In genomic region chr10:121770624-121771577, GRCm38 (mm10) we compare ENCODE assay signal across 7 mouse cellular contexts. TPM values are rescaled to one million over a fixed set of nuclear protein-coding genes. Genes with fewer than 3 reads are reported as not detected.
DNase-seq lines count a peak whose midpoint lies in the region; ATAC-seq and TF ChIP-seq lines count a peak whose summit lies in the region.

No protein-coding gene starts in this region.

- no peak for TF ChIP-seq EP300 in MEL (IDR thresholded peaks at IDR 0.05; ENCODE audit: low read depth in 1 of 2, low read length in 2 of 2)

- H3K79me2 ChIP-seq in MEL (ENCODE audit: control insufficient read depth, insufficient read depth, low read length, poor library complexity), result no peaks in the 10 kb centered on the region

- no peaks in the 10 kb centered on the region for H3K9me3 ChIP-seq in MEL (replicated peaks; ENCODE audit: insufficient read depth, low read length)
- H3K9me3 ChIP-seq in embryonic facial prominence, embryonic 14.5 days (ENCODE audit: control insufficient read depth, low read length), result no peaks in the 10 kb centered on the region
- H3K9me3 ChIP-seq in stomach, embryonic 14.5 days (ENCODE audit: control insufficient read depth, low read depth, low read length), result no peaks in the 10 kb centered on the region

- H3K27ac ChIP-seq in MEL (ENCODE audit: control insufficient read depth, low read depth, low read length), result no peak overlapping the region
- H3K27ac ChIP-seq in embryonic facial prominence, embryonic 14.5 days (replicated peaks; ENCODE audit: low read depth, low read length), result no peak overlapping the region
- H3K27ac ChIP-seq in stomach, embryonic 14.5 days (ENCODE audit: low read length), result no peak overlapping the region

- peak; percentile 50; the same call in 1 of the 2 replicates for ATAC-seq in embryonic facial prominence, embryonic 14.5 days (ENCODE audit: low read depth)
- ATAC-seq in stomach, embryonic 14.5 days (ENCODE audit: insufficient number of reproducible peaks, insufficient read depth, low FRiP score, low read depth), result no peak

- TF ChIP-seq RAD21 in MEL (IDR thresholded peaks at IDR 0.05; ENCODE audit: low read depth, low read length), result peak; percentile 35

- no peak for TF ChIP-seq POLR2A in MEL (IDR thresholded peaks at IDR 0.05; ENCODE audit: control insufficient read depth in 1 of 2, insufficient read depth in 1 of 2, low read depth in 1 of 2, low read length in 2 of 2, poor library complexity in 1 of 2)

- H3K36me3 ChIP-seq in MEL (ENCODE audit: control insufficient read depth in 1 of 2, insufficient read depth in 2 of 2, low read length in 2 of 2), result no peaks in the 10 kb centered on the region
- H3K36me3 ChIP-seq in embryonic facial prominence, embryonic 14.5 days (ENCODE audit: control insufficient read depth, insufficient read depth, low read length), result no peaks in the 10 kb centered on the region
- no peaks in the 10 kb centered on the region for H3K36me3 ChIP-seq in stomach, embryonic 14.5 days (ENCODE audit: control insufficient read depth, insufficient read depth, low read length)

- H3K4me2 ChIP-seq in embryonic facial prominence, embryonic 14.5 days (ENCODE audit: low read depth, low read length), result peak overlapping the region; percentile 39
- H3K4me2 ChIP-seq in stomach, embryonic 14.5 days (replicated peaks; ENCODE audit: low read depth, low read length), result peak overlapping the region; percentile 26

- H3K9ac ChIP-seq in MEL (ENCODE audit: control insufficient read depth, low read depth, low read length, poor library complexity, severe bottlenecking), result no peak overlapping the region
- H3K9ac ChIP-seq in embryonic facial prominence, embryonic 14.5 days (ENCODE audit: low read depth, low read length), result no peak overlapping the region
- H3K9ac ChIP-seq in stomach, embryonic 14.5 days (replicated peaks; ENCODE audit: low read depth, low read length), result no peak overlapping the region

- H3K27me3 ChIP-seq in MEL (ENCODE audit: control insufficient read depth in 1 of 2, insufficient read depth in 2 of 2, low read length in 2 of 2), result no peaks in the 10 kb centered on the region
- H3K27me3 ChIP-seq in embryonic facial prominence, embryonic 14.5 days (replicated peaks; ENCODE audit: control insufficient read depth, insufficient read depth, low read length), result no peaks in the 10 kb centered on the region
- no peaks in the 10 kb centered on the region for H3K27me3 ChIP-seq in stomach, embryonic 14.5 days (ENCODE audit: control insufficient read depth, insufficient read depth, low read length)

- peak; percentile 70 for DNase-seq in CD4-positive, CD25-positive, alpha-beta regulatory T cell, adult 2 months (ENCODE audit: low read depth, low spot score)
- no peak for DNase-seq in MEL (ENCODE audit: low read depth, low spot score)
- peak; percentile 48 for DNase-seq in embryonic facial prominence, embryonic 14.5 days (ENCODE audit: low spot score)
- peak; percentile 50 for DNase-seq in induced T-regulatory cell, adult 2 months (ENCODE audit: low read depth)
- peak; percentile 37 to 44 for DNase-seq in lung, adult 18-20 months
- DNase-seq in yolk sac, embryonic 10.5 days (ENCODE audit: low spot score), result no peak

- H3K4me3 ChIP-seq in MEL (ENCODE audit: control insufficient read depth in 1 of 2, insufficient read depth in 1 of 2, low read depth in 2 of 2, low read length in 2 of 2), result no peak overlapping the region
- no peak overlapping the region for H3K4me3 ChIP-seq in embryonic facial prominence, embryonic 14.5 days (ENCODE audit: low read depth, low read length)
- no peak overlapping the region for H3K4me3 ChIP-seq in stomach, embryonic 14.5 days (ENCODE audit: low read depth, low read length)

- TF ChIP-seq CTCF in MEL (IDR thresholded peaks at IDR 0.05 in 2 of 3, conservative IDR thresholded peaks at IDR 0.05 in 1 of 3; ENCODE audit: control insufficient read depth in 1 of 3, insufficient read depth in 1 of 3, low read depth in 2 of 3, low read length in 3 of 3, poor library complexity in 1 of 3, severe bottlenecking in 1 of 3), result peak; percentile 47 to 48 (median 48)

- H3K4me1 ChIP-seq in MEL (ENCODE audit: control insufficient read depth in 1 of 2, insufficient read depth in 2 of 2, low read length in 2 of 2), result no peaks in the 10 kb centered on the region
- no peaks in the 10 kb centered on the region for H3K4me1 ChIP-seq in embryonic facial prominence, embryonic 14.5 days (ENCODE audit: control insufficient read depth, insufficient read depth, low read length)
- no peaks in the 10 kb centered on the region for H3K4me1 ChIP-seq in stomach, embryonic 14.5 days (ENCODE audit: control insufficient read depth, insufficient read depth, low read length)

- 52% methylated on average over 20 of the region's 20 CpGs for WGBS in embryonic facial prominence, embryonic 14.5 days
- 48% methylated on average over 20 of the region's 20 CpGs for WGBS in stomach, embryonic 14.5 days

TF ChIP-seq in MEL, 35 proteins besides CTCF, POLR2A, EP300 and RAD21:
- TF ChIP-seq USF1 (IDR thresholded peaks at IDR 0.05; ENCODE audit: low read depth, low read length), result peak; percentile 22; the same call in 1 of the 2 replicates
- no peak for TF ChIP-seq ZC3H11A (IDR thresholded peaks at IDR 0.05; ENCODE audit: low read depth, low read length)
TF ChIP-seq in MEL: peak in this region for 1.

RNA-seq across cellular contexts. Expression of gene BC048403, which starts 31.2 kb away (rescaled TPM):
- total RNA-seq in MEL (2012; rRNA removed), result 2.5 and 2.7 TPM in 2 replicates
- polyA plus RNA-seq in MEL (2012; ENCODE audit: insufficient read depth in 1 of 2, insufficient read length in 2 of 2, low read depth in 1 of 2, low replicate concordance in 2 of 2, missing spikeins in 1 of 2), result 10 to 100 TPM in 1 of 2 experiments, not detected in 1; 11.6 TPM
- polyA plus RNA-seq in embryonic facial prominence, embryonic 14.5 days (2014; fragmentation: Nextera tagmentation; extraction: Ambion mirVana), result 2.9 and 4.2 TPM in 2 replicates
- 3.9 and 5.2 TPM in 2 replicates for polyA plus RNA-seq in stomach, embryonic 14.5 days (2014; fragmentation: Nextera tagmentation; extraction: Ambion mirVana)

Comparison
In these comparisons a context has a peak if more than half of its experiments do, and no peak if none do; other contexts are left out.
1. DNase-seq: peak in CD4-positive, CD25-positive, alpha-beta regulatory T cell, adult 2 months (single experiment), embryonic facial prominence, embryonic 14.5 days (single experiment), induced T-regulatory cell, adult 2 months (single experiment) and lung, adult 18-20 months (2 of 2); none in MEL (single experiment) and yolk sac, embryonic 10.5 days (single experiment).